Mouse (Mus musculus): Measurements from ENCODE around the gene Slc29a4.

Slc29a4 gene

GRCm38 (mm10) chr5:142692248-142692647, at the start of gene Slc29a4:
TSS of gene Slc29a4 (plus strand) at chr5:142692512.
- H3K36me3 ChIP-seq (ENCODE audit: control insufficient read depth, insufficient read depth, low read length, poor library complexity, severe bottlenecking): no peaks in the 10 kb centered on the region

GRCm38 (mm10) chr5:142648162-142648561, 44.1 kb upstream of the Slc29a4 start:
- H3K36me3 ChIP-seq (ENCODE audit: control insufficient read depth, insufficient read depth, low read length, poor library complexity, severe bottlenecking): no peaks in the 10 kb centered on the region; the same call in 1 of the 2 replicates
- no peak for DNase-seq (ENCODE audit: low read depth, low spot score)
- H3K27me3 ChIP-seq (ENCODE audit: control insufficient read depth, insufficient read depth, low read length, poor library complexity, severe bottlenecking): no peaks in the 10 kb centered on the region

More at GRCm38 (mm10) chr5:142692248-142692647, at the start of gene Slc29a4:
- no peaks in the 10 kb centered on the region for H3K27me3 ChIP-seq (ENCODE audit: control insufficient read depth, insufficient read depth, low read length, poor library complexity, severe bottlenecking)
- DNase-seq (ENCODE audit: low read depth, low spot score): no peak

- no peaks in the 10 kb centered on the region; the same call in 1 of the 2 replicates for H3K36me3 ChIP-seq (ENCODE audit: control insufficient read depth, insufficient read depth, low read length, poor library complexity, severe bottlenecking)
- no peaks in the 10 kb centered on the region for H3K27me3 ChIP-seq (ENCODE audit: control insufficient read depth, insufficient read depth, low read length, poor library complexity, severe bottlenecking)
- DNase-seq (ENCODE audit: low read depth, low spot score): no peak
Observed at GRCm38 (mm10) chr5:142649460-142650050, 42.8 kb upstream of the Slc29a4 start.

- no peak for DNase-seq (ENCODE audit: low read depth, low spot score)
- Histone ChIP-seq H3K36me3 (ENCODE audit: control insufficient read depth, insufficient read depth, low read length, poor library complexity, severe bottlenecking) (no peaks in the 10 kb centered on the region; the same call in 1 of the 2 replicates), H3K27me3 (ENCODE audit: control insufficient read depth, insufficient read depth, low read length, poor library complexity, severe bottlenecking) (no peaks in the 10 kb centered on the region)
Observed at GRCm38 (mm10) chr5:142650390-142650789, 41.9 kb upstream of the Slc29a4 start.

- Histone ChIP-seq H3K36me3 (ENCODE audit: control insufficient read depth, insufficient read depth, low read length, poor library complexity, severe bottlenecking) (peaks cover 2% of the 10 kb centered on the region; the same call in 1 of the 2 replicates), H3K27me3 (ENCODE audit: control insufficient read depth, insufficient read depth, low read length, poor library complexity, severe bottlenecking) (no peaks in the 10 kb centered on the region)
- no peak for DNase-seq (ENCODE audit: low read depth, low spot score)
Observed at GRCm38 (mm10) chr5:142650794-142651497, 41.4 kb upstream of the Slc29a4 start.

GRCm38 (mm10) chr5:142652266-142652665, 40.0 kb upstream of the Slc29a4 start:
- H3K27me3 ChIP-seq (ENCODE audit: control insufficient read depth, insufficient read depth, low read length, poor library complexity, severe bottlenecking): no peaks in the 10 kb centered on the region
- no peak for DNase-seq (ENCODE audit: low read depth, low spot score)
- peaks cover 2% of the 10 kb centered on the region; the same call in 1 of the 2 replicates for H3K36me3 ChIP-seq (ENCODE audit: control insufficient read depth, insufficient read depth, low read length, poor library complexity, severe bottlenecking)

- Histone ChIP-seq H3K36me3 (ENCODE audit: control insufficient read depth, insufficient read depth, low read length, poor library complexity, severe bottlenecking) (peaks cover 8% of the 10 kb centered on the region), H3K27me3 (ENCODE audit: control insufficient read depth, insufficient read depth, low read length, poor library complexity, severe bottlenecking) (no peaks in the 10 kb centered on the region)
- DNase-seq (ENCODE audit: low read depth, low spot score): no peak
Observed at GRCm38 (mm10) chr5:142660656-142661434, 31.5 kb upstream of the Slc29a4 start.

GRCm38 (mm10) chr5:142667921-142668320, 24.4 kb upstream of the Slc29a4 start:
- Histone ChIP-seq H3K36me3 (ENCODE audit: control insufficient read depth, insufficient read depth, low read length, poor library complexity, severe bottlenecking) (peaks cover 3% of the 10 kb centered on the region), H3K27me3 (ENCODE audit: control insufficient read depth, insufficient read depth, low read length, poor library complexity, severe bottlenecking) (no peaks in the 10 kb centered on the region)
- DNase-seq (ENCODE audit: low read depth, low spot score): no peak

- no peak for DNase-seq (ENCODE audit: low read depth, low spot score)
- peaks cover 3% of the 10 kb centered on the region for H3K36me3 ChIP-seq (ENCODE audit: control insufficient read depth, insufficient read depth, low read length, poor library complexity, severe bottlenecking)
- H3K27me3 ChIP-seq (ENCODE audit: control insufficient read depth, insufficient read depth, low read length, poor library complexity, severe bottlenecking): no peaks in the 10 kb centered on the region
Observed at GRCm38 (mm10) chr5:142668556-142669263, 23.6 kb upstream of the Slc29a4 start.

- Histone ChIP-seq H3K36me3 (ENCODE audit: control insufficient read depth, insufficient read depth, low read length, poor library complexity, severe bottlenecking) (peaks cover 3% of the 10 kb centered on the region), H3K27me3 (ENCODE audit: control insufficient read depth, insufficient read depth, low read length, poor library complexity, severe bottlenecking) (no peaks in the 10 kb centered on the region)
- DNase-seq (ENCODE audit: low read depth, low spot score): no peak
Observed at GRCm38 (mm10) chr5:142669726-142670125, 22.6 kb upstream of the Slc29a4 start.

- Histone ChIP-seq H3K36me3 (ENCODE audit: control insufficient read depth, insufficient read depth, low read length, poor library complexity, severe bottlenecking) (no peaks in the 10 kb centered on the region), H3K27me3 (ENCODE audit: control insufficient read depth, insufficient read depth, low read length, poor library complexity, severe bottlenecking) (no peaks in the 10 kb centered on the region)
- DNase-seq (ENCODE audit: low read depth, low spot score): no peak
Observed at GRCm38 (mm10) chr5:142673082-142673481, 19.2 kb upstream of the Slc29a4 start.

GRCm38 (mm10) chr5:142678141-142678571, 14.2 kb upstream of the Slc29a4 start:
- Histone ChIP-seq H3K27me3 (ENCODE audit: control insufficient read depth, insufficient read depth, low read length, poor library complexity, severe bottlenecking) (no peaks in the 10 kb centered on the region), H3K36me3 (ENCODE audit: control insufficient read depth, insufficient read depth, low read length, poor library complexity, severe bottlenecking) (no peaks in the 10 kb centered on the region; the same call in 1 of the 2 replicates)
- DNase-seq (ENCODE audit: low read depth, low spot score): no peak

GRCm38 (mm10) chr5:142679065-142679464, 13.2 kb upstream of the Slc29a4 start:
- H3K27me3 ChIP-seq (ENCODE audit: control insufficient read depth, insufficient read depth, low read length, poor library complexity, severe bottlenecking): no peaks in the 10 kb centered on the region
- DNase-seq (ENCODE audit: low read depth, low spot score): no peak
- H3K36me3 ChIP-seq (ENCODE audit: control insufficient read depth, insufficient read depth, low read length, poor library complexity, severe bottlenecking): no peaks in the 10 kb centered on the region; the same call in 1 of the 2 replicates

GRCm38 (mm10) chr5:142681911-142682310, 10.4 kb upstream of the Slc29a4 start:
- H3K36me3 ChIP-seq (ENCODE audit: control insufficient read depth, insufficient read depth, low read length, poor library complexity, severe bottlenecking): no peaks in the 10 kb centered on the region; the same call in 1 of the 2 replicates
- H3K27me3 ChIP-seq (ENCODE audit: control insufficient read depth, insufficient read depth, low read length, poor library complexity, severe bottlenecking): no peaks in the 10 kb centered on the region
- no peak for DNase-seq (ENCODE audit: low read depth, low spot score)
